Mouse (Mus musculus) CH12.LX (cell line): ENCODE measurements at regions not wholly inside any gene's neighbourhood (a gene's known extent, or its start where the extent isn't known, plus 50 kb on each side); places are given as distances from the start of the nearest gene placed in this dataset.

Experiments used
- DNase-seq: peaks from one replicate; pipeline ENCODE4 v3.0.0-alpha.2; 2013; ENCODE audit errors: extremely low read depth
- H3K27ac ChIP-seq: 2 replicates; pipeline ENCODE4 v1.5.1; 2012; ENCODE audit warnings: low read depth, mild to moderate bottlenecking, control low read depth, moderate library complexity; ENCODE audit not compliant: insufficient read depth
- H3K27me3 ChIP-seq: replicated peaks from 2 replicates; pipeline ENCODE3; 2012; ENCODE audit warnings: inconsistent platforms
- H3K36me3 ChIP-seq, 2 experiments: replicated peaks in 1 of 2; 2 replicates each; pipeline versions ENCODE3 to v1.6.1; 2012; ENCODE audit warnings: inconsistent platforms in 1 of 2, low read length in 1 of 2, mild to moderate bottlenecking in 1 of 2, mixed read lengths in 1 of 2, moderate library complexity in 1 of 2; ENCODE audit not compliant: control insufficient read depth in 1 of 2, insufficient read depth in 1 of 2
- H3K4me1 ChIP-seq, 2 experiments: 2 replicates each; pipeline ENCODE4 v1.6.1; 2012; ENCODE audit warnings: inconsistent platforms in 1 of 2, moderate library complexity in 1 of 2; ENCODE audit not compliant: insufficient read depth in 2 of 2, control insufficient read depth in 1 of 2
- H3K4me2 ChIP-seq: 2 replicates; pipeline ENCODE4 v1.6.1; 2012; ENCODE audit warnings: low read depth, mild to moderate bottlenecking, control low read depth; ENCODE audit not compliant: poor library complexity, insufficient read depth, severe bottlenecking
- H3K4me3 ChIP-seq, 3 experiments: fragments of 150-350 bp in 1 of 3; sonication (generic) in 1 of 3; replicated peaks in 1 of 3; 2 replicates each; pipeline versions ENCODE3 to v1.5.1; 2011 to 2012; ENCODE audit warnings: low read depth in 2 of 3, low read length in 2 of 3, mild to moderate bottlenecking in 2 of 3, moderate library complexity in 2 of 3, control low read depth in 1 of 3, improper control_type of control experiment in 1 of 3, inconsistent platforms in 1 of 3, mixed read lengths in 1 of 3; ENCODE audit not compliant: poor library complexity in 1 of 3
- H3K79me2 ChIP-seq: replicated peaks from 2 replicates; pipeline ENCODE4 v1.6.1; 2012; ENCODE audit warnings: mild to moderate bottlenecking, moderate library complexity; ENCODE audit not compliant: control insufficient read depth, poor library complexity, insufficient read depth, severe bottlenecking; ENCODE audit errors: extremely low read depth
- H3K9ac ChIP-seq: 2 replicates; pipeline ENCODE4 v1.6.1; 2012; ENCODE audit warnings: low read depth, mild to moderate bottlenecking, control low read depth, moderate library complexity; ENCODE audit not compliant: insufficient read depth
- H3K9me3 ChIP-seq: replicated peaks from 2 replicates; pipeline ENCODE3; 2012; ENCODE audit warnings: low read length, inconsistent platforms, mixed read lengths
- BHLHE40 ChIP-seq: IDR thresholded peaks from 2 replicates; pipeline ENCODE4 v1.6.1; 2011; ENCODE audit warnings: mild to moderate bottlenecking, low read depth, low read length, improper control_type of control experiment
- CHD1 ChIP-seq: IDR thresholded peaks from 2 replicates; pipeline ENCODE4 v1.6.1; 2012; ENCODE audit warnings: low read depth, low read length, improper control_type of control experiment, inconsistent platforms
- CTCF ChIP-seq, 2 experiments: IDR thresholded peaks in 1 of 2; conservative IDR thresholded peaks in 1 of 2; 2 replicates each; pipeline ENCODE4 v1.5.1; 2011 to 2012; ENCODE audit warnings: low read depth in 2 of 2, low read length in 2 of 2, improper control_type of control experiment in 1 of 2, inconsistent platforms in 1 of 2, mild to moderate bottlenecking in 1 of 2, moderate library complexity in 1 of 2
- E2F4 ChIP-seq: IDR thresholded peaks from 2 replicates; pipeline ENCODE4 v1.6.1; 2011; ENCODE audit warnings: low read depth, low read length, improper control_type of control experiment; ENCODE audit not compliant: insufficient replicate concordance
- ELF1 ChIP-seq: IDR thresholded peaks from 2 replicates; pipeline ENCODE4 v1.6.1; 2014; ENCODE audit warnings: low read depth, mild to moderate bottlenecking, inconsistent platforms, low read length, improper control_type of control experiment
- MAX ChIP-seq: IDR thresholded peaks from 2 replicates; pipeline ENCODE4 v1.6.1; 2011; ENCODE audit warnings: low read length, improper control_type of control experiment
- MEF2A ChIP-seq: IDR thresholded peaks from 2 replicates; pipeline ENCODE4 v1.6.1; 2014; ENCODE audit warnings: low read depth, mild to moderate bottlenecking, inconsistent platforms, low read length, improper control_type of control experiment, borderline replicate concordance
- POLR2A ChIP-seq: IDR thresholded peaks from 2 replicates; pipeline ENCODE4 v1.6.1; 2011; ENCODE audit warnings: low read depth, mild to moderate bottlenecking, improper control_type of control experiment, low read length
- RCOR1 ChIP-seq: conservative IDR thresholded peaks from 2 replicates; pipeline ENCODE4 v1.6.1; 2012; ENCODE audit warnings: low read depth, mild to moderate bottlenecking, inconsistent platforms, low read length, improper control_type of control experiment
- SMC3 ChIP-seq: IDR thresholded peaks from 2 replicates; pipeline ENCODE4 v1.6.1; 2011; ENCODE audit warnings: low read depth, low read length, improper control_type of control experiment
- TCF12 ChIP-seq: IDR thresholded peaks from 2 replicates; pipeline ENCODE4 v1.6.1; 2014; ENCODE audit warnings: low read depth, mild to moderate bottlenecking, inconsistent platforms, low read length, improper control_type of control experiment
- UBTF ChIP-seq: IDR thresholded peaks from 2 replicates; pipeline ENCODE4 v1.6.1; 2012; ENCODE audit warnings: low read depth, mild to moderate bottlenecking, inconsistent platforms, low read length, improper control_type of control experiment, moderate library complexity
- USF1 ChIP-seq: IDR thresholded peaks from 2 replicates; pipeline ENCODE4 v1.6.1; 2014; ENCODE audit warnings: low read depth, mild to moderate bottlenecking, inconsistent platforms, low read length, improper control_type of control experiment
- USF2 ChIP-seq: conservative IDR thresholded peaks from 2 replicates; pipeline ENCODE4 v1.6.1; 2011; ENCODE audit warnings: low read depth, low read length, improper control_type of control experiment
- ZC3H11A ChIP-seq: IDR thresholded peaks from 2 replicates; pipeline ENCODE4 v1.6.1; 2012; ENCODE audit warnings: low read depth, mild to moderate bottlenecking, inconsistent platforms, low read length, improper control_type of control experiment
- ZNF384 ChIP-seq: IDR thresholded peaks from 2 replicates; pipeline ENCODE4 v1.6.1; 2012; ENCODE audit warnings: low read depth, low read length, improper control_type of control experiment, inconsistent platforms
- dilution Hi-C: fragments of 300-500 bp; cut with MboI; formaldehyde crosslinking; loops from 2 replicates; pipeline ENCODE4 v1.14.3; 2020; ENCODE audit warnings: low sequenced_read_pairs; ENCODE audit not compliant: extremely low pct_unique_long_range_greater_than_20kb, extremely low pct_ligation_motif_present
- in situ Hi-C: fragments of 300-500 bp; cut with MboI; formaldehyde crosslinking; loops from 3 replicates; pipeline ENCODE4 v1.14.3; 2019; ENCODE audit warnings: low sequenced_read_pairs, low pct_ligation_motif_present, low pct_unique_long_range_greater_than_20kb, mixed read lengths

DNA sequence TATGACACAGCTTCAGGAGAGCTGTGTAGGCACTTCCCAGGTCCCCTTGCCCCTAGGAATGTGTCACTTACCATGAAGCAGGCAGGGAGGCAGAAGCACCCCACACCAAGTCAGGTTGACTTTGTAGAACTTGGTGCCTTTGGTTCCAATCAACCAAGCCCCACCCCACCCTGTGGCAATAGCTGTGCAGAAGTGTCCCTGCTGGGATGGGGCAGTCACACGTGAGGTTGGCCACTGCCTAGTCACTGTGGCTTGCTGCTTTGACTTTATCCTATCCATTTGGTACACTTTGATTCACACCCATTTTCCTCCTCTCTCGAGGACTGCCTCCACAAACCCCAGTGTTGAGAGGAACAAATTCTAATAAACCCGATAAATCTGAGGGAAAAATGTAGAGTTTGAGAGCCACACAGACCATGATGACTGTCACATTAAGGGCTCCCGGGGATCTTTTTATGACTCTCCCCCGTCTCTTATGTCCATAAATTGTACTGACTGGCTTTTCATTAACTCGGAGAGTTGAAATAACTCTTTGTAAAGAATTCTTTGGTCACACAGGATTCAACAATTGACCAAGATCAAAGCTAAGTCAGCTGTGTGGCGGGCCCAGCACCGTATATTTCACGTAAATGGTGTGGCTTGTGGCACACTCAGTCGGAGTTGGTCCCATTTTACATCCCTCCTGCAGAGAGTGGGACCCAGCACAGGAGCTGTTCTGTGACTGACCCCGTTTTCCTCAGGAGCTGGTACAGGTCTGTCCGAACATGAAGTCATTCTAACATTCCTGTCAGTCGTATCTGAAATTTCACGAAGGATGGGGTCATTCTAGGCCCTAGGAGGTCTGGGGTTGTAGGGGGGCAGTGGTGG lies 219.4 kb upstream of the Bmper start:
- Histone ChIP-seq H3K79me2 (no peaks in the 10 kb centered on the region), H3K27ac (no peak overlapping the region), H3K27me3 (no peaks in the 10 kb centered on the region), H3K4me3 (no peak overlapping the region), H3K9ac (no peak overlapping the region), H3K4me2 (no peak overlapping the region), H3K36me3 (no peaks in the 10 kb centered on the region), H3K4me1 (peaks cover 0 to 19% of the 10 kb centered on the region in 2 experiments; a peak in 2 of 4 replicates)
- in situ Hi-C loops (no loop called here), dilution Hi-C loops (no loop called here)
- TF ChIP-seq BHLHE40, result no peak
- no peak for TF ChIP-seq CTCF (conservative IDR thresholded peaks at IDR 0.05 in 1 of 2, IDR thresholded peaks at IDR 0.05 in 1 of 2; ENCODE audit: low read depth in 2 of 2, low read length in 2 of 2)
- TF ChIP-seq ZC3H11A, result no peak
- TF ChIP-seq USF2, result no peak
- TF ChIP-seq RCOR1, result no peak
- TF ChIP-seq CHD1, result no peak
- no peak for TF ChIP-seq TCF12
- TF ChIP-seq, all 38 proteins: peak for 0
- DNase-seq, result no peak
- H3K9me3 ChIP-seq, result peaks cover 3% of the 10 kb centered on the region

DNA sequence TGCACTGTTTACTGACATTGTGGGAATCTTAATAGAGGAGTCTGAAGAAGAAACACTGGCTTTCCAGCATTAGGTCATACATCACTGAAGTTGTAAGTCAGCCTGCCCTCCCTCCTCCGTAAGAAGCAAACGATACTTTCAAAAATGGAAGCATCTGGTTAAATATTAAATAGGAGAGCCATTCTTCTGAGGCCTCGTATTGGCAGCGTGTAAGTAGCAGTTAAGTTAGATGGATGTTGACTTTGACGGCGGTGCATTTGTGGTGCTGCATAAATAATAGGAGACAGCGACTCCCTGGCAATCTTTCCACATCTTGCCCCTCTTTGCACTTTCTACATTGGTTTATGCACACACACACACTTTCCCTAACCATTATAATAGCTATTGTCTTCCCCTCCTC lies 217.9 kb upstream of the Bmper start:
- dilution Hi-C loops, result no loop called here
- Histone ChIP-seq H3K4me3 (no peak overlapping the region), H3K27ac (no peak overlapping the region), H3K9me3 (peaks cover 3% of the 10 kb centered on the region), H3K4me2 (no peak overlapping the region), H3K79me2 (no peaks in the 10 kb centered on the region), H3K9ac (no peak overlapping the region), H3K27me3 (no peaks in the 10 kb centered on the region), H3K36me3 (no peaks in the 10 kb centered on the region), H3K4me1 (peaks cover 3 to 31% of the 10 kb centered on the region in 2 experiments; a peak in 3 of 4 replicates)
- in situ Hi-C loops, result no loop called here
- no peak for DNase-seq
- TF ChIP-seq SMC3 (no peak), MAX (no peak), UBTF (no peak), MEF2A (no peak), POLR2A (no peak)

- TF ChIP-seq ZNF384, result no peak
- no peak for TF ChIP-seq E2F4
- TF ChIP-seq ELF1, result no peak
- no peak for TF ChIP-seq USF1
- TF ChIP-seq ZC3H11A, result no peak
- TF ChIP-seq RCOR1, result no peak
- in situ Hi-C loops, result loop anchor here (10.0 kb wide), 1 partner anchor 295 kb away; no protein-coding TSS in a partner anchor
- H3K4me3 ChIP-seq, result no peak overlapping the region
- no peak overlapping the region for H3K4me2 ChIP-seq
- H3K9ac ChIP-seq, result no peak overlapping the region
- no peaks in the 10 kb centered on the region for H3K79me2 ChIP-seq
- dilution Hi-C loops, result no loop called here
- no peaks in the 10 kb centered on the region for H3K27me3 ChIP-seq
- peaks cover 3 to 22% of the 10 kb centered on the region in 2 experiments; a peak in 3 of 4 replicates for H3K4me1 ChIP-seq
- H3K36me3 ChIP-seq, result no peaks in the 10 kb centered on the region
- no peak for DNase-seq
- H3K9me3 ChIP-seq, result peaks cover 3% of the 10 kb centered on the region
- no peak overlapping the region for H3K27ac ChIP-seq
These were observed 213.3 kb upstream of the Bmper start for GRCm38 (mm10) chr9:23009462-23010183.
